Mouse (Mus musculus) myocyte (in vitro differentiated cells): ENCODE measurements around the gene Inhbe. TPM values are rescaled to one million over a fixed set of nuclear protein-coding genes. Genes with fewer than 3 reads are reported as not detected.

Experiments used
- H3K27me3 ChIP-seq: one replicate; pipeline ENCODE4 v1.6.1; 2011; ENCODE audit not compliant: control insufficient read depth, insufficient read depth, insufficient read length
- H3K36me3 ChIP-seq: one replicate; pipeline ENCODE4 v1.6.1; 2011; ENCODE audit not compliant: control insufficient read depth, insufficient read depth
- H3K4me2 ChIP-seq: one replicate; pipeline ENCODE4 v1.6.1; 2011; ENCODE audit warnings: low read depth, control low read depth
- H3K4me3 ChIP-seq: one replicate; pipeline ENCODE4 v1.5.1; 2011; ENCODE audit warnings: mild to moderate bottlenecking, control low read depth, moderate library complexity
- H3K79me2 ChIP-seq: one replicate; pipeline ENCODE4 v1.6.1; 2011; ENCODE audit not compliant: control insufficient read depth, insufficient read depth
- H3ac ChIP-seq: one replicate; pipeline ENCODE4 v1.6.1; 2011; ENCODE audit not compliant: control insufficient read depth, insufficient read length
- CEBPB ChIP-seq: IDR thresholded peaks from 2 replicates; pipeline ENCODE4 v1.6.1; 2011; ENCODE audit warnings: mild to moderate bottlenecking, moderate library complexity; ENCODE audit not compliant: poor library complexity, insufficient read depth, severe bottlenecking
- E2F4 ChIP-seq: IDR thresholded peaks from one replicate; pipeline ENCODE4 v1.6.1; 2011; ENCODE audit warnings: mild to moderate bottlenecking, control low read depth, moderate library complexity; ENCODE audit not compliant: insufficient read depth
- MAX ChIP-seq: IDR thresholded peaks from one replicate; pipeline ENCODE4 v1.6.1; 2011; ENCODE audit warnings: low read depth, mild to moderate bottlenecking, control low read depth
- MYOD1 ChIP-seq, 3 experiments: IDR thresholded peaks; one replicate each; pipeline ENCODE4 v1.6.1; 2011; ENCODE audit warnings: control low read depth in 2 of 3, low read depth in 2 of 3, mild to moderate bottlenecking in 2 of 3, moderate library complexity in 1 of 3; ENCODE audit not compliant: insufficient read length in 2 of 3, control insufficient read depth in 1 of 3
- MYOG ChIP-seq, 3 experiments: IDR thresholded peaks; one replicate each; pipeline ENCODE4 v1.6.1; 2011; ENCODE audit warnings: control low read depth in 2 of 3, low read depth in 2 of 3, mild to moderate bottlenecking in 2 of 3; ENCODE audit not compliant: insufficient read length in 2 of 3, control insufficient read depth in 1 of 3, insufficient read depth in 1 of 3
- POLR2A ChIP-seq: IDR thresholded peaks from one replicate; pipeline ENCODE4 v1.6.1; 2011; ENCODE audit warnings: low read depth, mild to moderate bottlenecking, control low read depth, moderate library complexity; ENCODE audit not compliant: insufficient read length
- POLR2AphosphoS2 ChIP-seq: IDR thresholded peaks from one replicate; pipeline ENCODE4 v1.6.1; 2011; ENCODE audit warnings: low read depth, control low read depth; ENCODE audit not compliant: insufficient read length
- REST ChIP-seq: IDR thresholded peaks from one replicate; pipeline ENCODE4 v1.6.1; 2011; ENCODE audit warnings: mild to moderate bottlenecking, control low read depth, moderate library complexity; ENCODE audit not compliant: insufficient read depth, insufficient read length
- SRF ChIP-seq: IDR thresholded peaks from one replicate; pipeline ENCODE4 v1.6.1; 2011; ENCODE audit warnings: low read depth; ENCODE audit not compliant: control insufficient read depth, insufficient read length
- TCF12 ChIP-seq: IDR thresholded peaks from one replicate; pipeline ENCODE4 v1.6.1; 2011; ENCODE audit warnings: mild to moderate bottlenecking, control low read depth; ENCODE audit not compliant: poor library complexity, insufficient read depth, severe bottlenecking
- TCF3 ChIP-seq: IDR thresholded peaks from one replicate; pipeline ENCODE4 v1.6.1; 2011; ENCODE audit warnings: low read depth, control low read depth; ENCODE audit not compliant: insufficient read length
- USF1 ChIP-seq: IDR thresholded peaks from one replicate; pipeline ENCODE4 v1.6.1; 2011; ENCODE audit warnings: low read depth, mild to moderate bottlenecking, control low read depth, moderate library complexity
- polyA plus RNA-seq: library from polyadenylated mRNA; unstranded; fragments of >200 nt; fragmentation: generic; extraction: Trizol; gene quantifications from one replicate; pipeline ENCODE4 v1.2.1, GENCODE M21; 2012; ENCODE audit warnings: missing spikeins

The Inhbe gene
- polyA plus RNA-seq, 1 experiment, result 0.10 TPM

DNA sequence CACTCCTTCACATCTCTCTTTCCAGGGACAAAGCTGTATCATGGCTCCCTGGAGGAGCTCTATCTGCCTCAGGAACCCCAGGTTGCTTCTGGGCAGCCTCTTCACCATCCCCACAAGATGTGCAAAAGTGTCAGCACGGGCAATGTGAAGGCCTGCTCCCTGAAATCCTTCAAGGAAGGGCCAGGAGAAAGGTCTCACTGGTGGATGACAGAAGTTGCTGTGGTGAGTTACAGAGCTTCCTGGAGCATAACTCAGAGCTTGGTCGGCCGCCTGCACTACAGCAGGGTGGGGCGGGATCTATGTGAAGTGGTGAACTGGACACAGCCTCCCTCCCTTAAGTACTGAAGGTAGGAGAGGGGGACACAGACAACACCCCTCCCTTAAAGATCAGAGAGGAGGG lies 31.5 kb downstream of the Inhbe start:
- no peak overlapping the region for H3K4me2 ChIP-seq
- H3K27me3 ChIP-seq, result peaks cover 38% of the 10 kb centered on the region
- no peak for TF ChIP-seq MYOG (IDR thresholded peaks at IDR 0.05; ENCODE audit: control insufficient read depth in 1 of 3, insufficient read depth in 1 of 3, insufficient read length in 2 of 3, low read depth in 2 of 3)
- no peak for TF ChIP-seq REST
- no peak for TF ChIP-seq POLR2AphosphoS2
- H3K36me3 ChIP-seq, result no peaks in the 10 kb centered on the region
- no peak overlapping the region for H3K4me3 ChIP-seq
- H3ac ChIP-seq, result no peak overlapping the region
- H3K79me2 ChIP-seq, result no peaks in the 10 kb centered on the region

DNA sequence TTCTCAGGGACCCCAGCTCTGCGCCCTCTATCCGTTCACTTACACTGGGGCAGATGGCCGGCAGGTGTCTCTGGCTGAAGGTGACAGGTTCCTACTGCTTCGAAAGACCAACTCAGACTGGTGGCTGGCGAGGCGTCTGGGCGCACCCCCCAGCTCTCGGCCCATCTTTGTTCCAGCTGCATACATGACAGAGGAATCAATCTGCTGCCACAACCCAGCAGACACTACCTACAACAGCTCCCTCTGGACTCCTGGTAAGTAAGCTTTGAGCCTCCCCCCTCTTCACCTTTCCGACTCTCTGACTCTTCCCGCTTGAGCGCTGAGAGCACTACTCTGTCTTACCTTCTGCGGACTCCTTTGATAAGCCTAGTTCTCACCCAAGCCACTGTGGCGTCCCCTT lies 32.0 kb downstream of the Inhbe start:
- Histone ChIP-seq H3K4me3 (no peak overlapping the region), H3K36me3 (no peaks in the 10 kb centered on the region), H3K27me3 (peaks cover 33% of the 10 kb centered on the region), H3ac (no peak overlapping the region), H3K79me2 (no peaks in the 10 kb centered on the region), H3K4me2 (no peak overlapping the region)
- TF ChIP-seq POLR2A (no peak), POLR2AphosphoS2 (no peak), MAX (no peak), MYOG (IDR thresholded peaks at IDR 0.05; ENCODE audit: control insufficient read depth in 1 of 3, insufficient read depth in 1 of 3, insufficient read length in 2 of 3, low read depth in 2 of 3) (no peak), REST (no peak), USF1 (no peak), MYOD1 (IDR thresholded peaks at IDR 0.05; ENCODE audit: control insufficient read depth in 1 of 3, insufficient read length in 2 of 3, low read depth in 2 of 3) (no peak), TCF12 (no peak), SRF (no peak), TCF3 (no peak), CEBPB (no peak), E2F4 (no peak)

DNA sequence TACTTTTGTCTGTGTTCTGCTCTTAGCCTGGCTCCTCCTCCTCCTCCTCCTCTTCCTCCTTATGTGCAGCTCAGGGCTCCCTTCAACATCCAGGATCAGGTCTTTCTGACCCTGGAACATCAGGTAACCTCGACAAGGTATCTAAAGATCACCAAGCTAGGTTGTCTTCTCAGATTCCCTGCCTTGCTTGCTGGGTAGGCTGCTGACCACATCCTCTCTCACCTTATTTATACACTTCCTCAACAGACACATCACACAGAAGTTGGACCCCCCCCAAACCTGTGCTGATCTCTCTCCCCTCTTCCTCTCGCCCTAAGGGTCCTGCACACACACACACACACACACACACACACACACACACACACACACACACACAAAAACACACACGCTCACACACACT lies 32.6 kb downstream of the Inhbe start, which contains the start of gene Arhgap9:
TSS of gene Arhgap9 (plus strand) at position 344 of the 400 bp plus-strand sequence.
- H3K4me2 ChIP-seq, result no peak within 1 kb of the TSS
- H3K36me3 ChIP-seq, result no peaks in the 10 kb centered on the region
- H3K79me2 ChIP-seq, result no peaks in the 10 kb centered on the region
- no peak for TF ChIP-seq MAX
- TF ChIP-seq MYOD1 (IDR thresholded peaks at IDR 0.05; ENCODE audit: control insufficient read depth in 1 of 3, insufficient read length in 2 of 3, low read depth in 2 of 3), result no peak
- no peak for TF ChIP-seq MYOG (IDR thresholded peaks at IDR 0.05; ENCODE audit: control insufficient read depth in 1 of 3, insufficient read depth in 1 of 3, insufficient read length in 2 of 3, low read depth in 2 of 3)
- no peak for TF ChIP-seq REST
- no peak for TF ChIP-seq E2F4
- no peak for TF ChIP-seq CEBPB
- no peak for TF ChIP-seq TCF12
- no peak for TF ChIP-seq POLR2AphosphoS2
- no peak for TF ChIP-seq SRF
- TF ChIP-seq USF1, result no peak
- H3K4me3 ChIP-seq, result no peak within 1 kb of the TSS
- no peak within 1 kb of the TSS for H3ac ChIP-seq
- H3K27me3 ChIP-seq, result peaks cover 29% of the 10 kb centered on the region

DNA sequence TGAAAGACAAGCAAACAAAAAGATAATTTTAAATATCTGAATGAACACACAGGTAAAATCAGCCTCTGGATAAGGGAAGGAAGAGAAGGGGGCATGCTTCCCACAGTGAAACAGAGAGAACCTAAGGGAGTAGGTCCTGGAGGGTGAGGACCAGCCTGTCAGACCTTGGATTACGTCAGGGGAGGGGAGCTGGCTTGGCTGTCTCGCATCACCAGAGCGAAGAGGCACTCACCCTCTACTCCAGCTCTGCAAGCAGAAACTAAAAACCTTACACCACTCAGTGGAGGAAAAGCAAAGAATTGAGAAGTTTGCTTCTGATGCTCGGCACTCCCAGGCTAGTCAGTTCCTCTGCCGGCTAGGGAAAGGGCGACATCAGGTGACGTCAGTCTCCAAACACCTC lies 34.2 kb downstream of the Inhbe start:
- TF ChIP-seq MAX, result no peak
- no peak for TF ChIP-seq E2F4
- TF ChIP-seq REST, result no peak
- no peak for TF ChIP-seq POLR2A
- TF ChIP-seq TCF12, result no peak
- no peak for TF ChIP-seq TCF3
- no peak for TF ChIP-seq SRF
- TF ChIP-seq MYOD1 (IDR thresholded peaks at IDR 0.05; ENCODE audit: control insufficient read depth in 1 of 3, insufficient read length in 2 of 3, low read depth in 2 of 3), result no peak
- no peak for TF ChIP-seq USF1
- no peak for TF ChIP-seq MYOG (IDR thresholded peaks at IDR 0.05; ENCODE audit: control insufficient read depth in 1 of 3, insufficient read depth in 1 of 3, insufficient read length in 2 of 3, low read depth in 2 of 3)
- TF ChIP-seq POLR2AphosphoS2, result no peak
- Histone ChIP-seq H3K4me2 (no peak overlapping the region), H3K4me3 (no peak overlapping the region), H3K27me3 (peaks cover 20% of the 10 kb centered on the region), H3ac (no peak overlapping the region), H3K36me3 (no peaks in the 10 kb centered on the region), H3K79me2 (no peaks in the 10 kb centered on the region)

DNA sequence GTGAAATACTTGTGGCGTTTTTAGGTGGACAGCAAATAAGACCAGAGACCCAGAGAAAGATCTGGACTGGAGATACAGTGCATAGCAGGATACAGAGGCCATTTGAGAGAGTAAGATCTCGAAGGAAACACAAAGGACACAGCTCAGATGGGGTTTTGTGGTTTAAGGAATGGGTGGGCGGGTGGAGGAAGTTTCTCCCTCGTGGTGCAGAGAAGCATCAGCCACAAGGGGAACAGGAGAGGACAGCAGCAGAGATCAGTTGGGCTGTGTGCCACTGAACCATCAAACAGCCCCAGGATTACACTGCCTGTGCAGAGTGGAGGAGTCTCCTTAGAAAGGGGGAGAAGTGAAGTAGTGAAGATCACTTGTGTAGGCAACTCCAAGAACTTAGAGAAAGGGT lies 36.2 kb downstream of the Inhbe start:
- no peak overlapping the region for H3ac ChIP-seq
- TF ChIP-seq MYOD1 (IDR thresholded peaks at IDR 0.05; ENCODE audit: control insufficient read depth in 1 of 3, insufficient read length in 2 of 3, low read depth in 2 of 3), result no peak
- TF ChIP-seq CEBPB, result no peak
- no peak for TF ChIP-seq POLR2A
- no peak for TF ChIP-seq MYOG (IDR thresholded peaks at IDR 0.05; ENCODE audit: control insufficient read depth in 1 of 3, insufficient read depth in 1 of 3, insufficient read length in 2 of 3, low read depth in 2 of 3)
- TF ChIP-seq POLR2AphosphoS2, result no peak
- TF ChIP-seq SRF, result no peak
- no peak for TF ChIP-seq TCF3
- TF ChIP-seq USF1, result no peak
- no peak for TF ChIP-seq REST
- no peak overlapping the region for H3K4me3 ChIP-seq
- no peaks in the 10 kb centered on the region for H3K79me2 ChIP-seq
- H3K4me2 ChIP-seq, result no peak overlapping the region
- no peaks in the 10 kb centered on the region for H3K36me3 ChIP-seq
- peaks cover 19% of the 10 kb centered on the region for H3K27me3 ChIP-seq
